Mouse (Mus musculus) forebrain, postnatal 0 days (tissue): ENCODE results near the gene Ccdc146. TPM values are rescaled to one million over a fixed set of nuclear protein-coding genes. Genes with fewer than 3 reads are reported as not detected.

Source experiments
- ATAC-seq: fragments of 200-750 bp; cut with Nextera tagmentation; 2 replicates; pipeline ENCODE4 v1.8.0; 2017; ENCODE audit warnings: mild to moderate bottlenecking, moderate library complexity
- DNase-seq: peaks from one replicate; pipeline ENCODE4 v3.0.0-alpha.2; 2015
- H3K27ac ChIP-seq: fragments of 300-500 bp; sonication (generic); 2 replicates; pipeline ENCODE4 v1.5.1; 2014; ENCODE audit warnings: low read depth, mild to moderate bottlenecking, antibody characterized with exemption, low read length, moderate library complexity, mixed read lengths
- H3K27me3 ChIP-seq: fragments of 300-500 bp; sonication (generic); 2 replicates; pipeline ENCODE4 v1.6.1; 2014; ENCODE audit warnings: mild to moderate bottlenecking, low read length, mixed read lengths; ENCODE audit not compliant: insufficient read depth
- H3K36me3 ChIP-seq: fragments of 300-500 bp; sonication (generic); 2 replicates; pipeline ENCODE4 v1.6.1; 2014; ENCODE audit warnings: mild to moderate bottlenecking, moderate library complexity; ENCODE audit not compliant: insufficient read depth
- H3K4me1 ChIP-seq: fragments of 300-500 bp; sonication (generic); 2 replicates; pipeline ENCODE4 v1.6.1; 2014; ENCODE audit warnings: antibody characterized with exemption; ENCODE audit not compliant: insufficient read depth
- H3K4me2 ChIP-seq: fragments of 300-500 bp; sonication (generic); 2 replicates; pipeline ENCODE4 v1.6.1; 2014; ENCODE audit warnings: low read depth, mild to moderate bottlenecking, moderate library complexity
- H3K4me3 ChIP-seq: fragments of 300-500 bp; sonication (generic); 2 replicates; pipeline ENCODE4 v1.5.1; 2014; ENCODE audit warnings: low read depth, low read length, mixed read lengths
- H3K9ac ChIP-seq: fragments of 300-500 bp; sonication (generic); 2 replicates; pipeline ENCODE4 v1.6.1; 2014; ENCODE audit warnings: mild to moderate bottlenecking
- H3K9me3 ChIP-seq: fragments of 300-500 bp; sonication (generic); 2 replicates; pipeline ENCODE4 v1.6.1; 2016; ENCODE audit warnings: low read length
- CTCF ChIP-seq: sonication (generic); IDR thresholded peaks from 2 replicates; pipeline ENCODE4 v1.5.1; 2016; ENCODE audit warnings: antibody characterized with exemption, control low read depth, low read depth
- WGBS: fragments of 180-500 bp; shearing (Covaris S2); extraction: QIAGEN DNeasy Blood & Tissue Kit; methylation state at CpG from one replicate; pipeline ENCODE4 v1.1.7; 2014; 5-methylcytosine and 5-hydroxymethylcytosine counted together
- polyA plus RNA-seq: library from polyadenylated mRNA; unstranded; fragments of >200 nt; fragmentation: Nextera tagmentation; extraction: Ambion mirVana; gene quantifications from 2 replicates; pipeline ENCODE4 v1.2.1, GENCODE M21; 2015
- total RNA-seq: library from RNA; depleted of rRNA; stranded (reverse); fragments of >200 nt; gene quantifications from 2 replicates; pipeline ENCODE4 v1.2.3, GENCODE M21; 2014; rRNA removed

Gene Ccdc146
- total and polyA plus RNA-seq, 2 experiments from 2014 or later: 1.1 to 1.7 TPM

GRCm38 (mm10) chr5:21254731-21255525, 169.5 kb downstream of the Ccdc146 start:
- Histone ChIP-seq H3K36me3 (no peaks in the 10 kb centered on the region), H3K9me3 (no peaks in the 10 kb centered on the region), H3K27ac (no peak overlapping the region), H3K4me2 (no peak overlapping the region), H3K4me3 (no peak overlapping the region), H3K4me1 (no peaks in the 10 kb centered on the region), H3K27me3 (no peaks in the 10 kb centered on the region), H3K9ac (no peak overlapping the region)
- DNase-seq: no peak
- TF ChIP-seq CTCF: no peak
- 93% methylated on average over 12 of the region's 12 CpGs for WGBS
- ATAC-seq: no peak

- no peak overlapping the region for H3K27ac ChIP-seq
- H3K4me3 ChIP-seq: no peak overlapping the region
- no peak overlapping the region for H3K9ac ChIP-seq
- no peak for ATAC-seq
- H3K9me3 ChIP-seq: no peaks in the 10 kb centered on the region
- whole genome bisulfite sequencing: 82% methylated on average over 5 of the region's 5 CpGs
- no peaks in the 10 kb centered on the region for H3K27me3 ChIP-seq
- no peaks in the 10 kb centered on the region for H3K36me3 ChIP-seq
- DNase-seq: no peak
- TF ChIP-seq CTCF: no peak
- no peak overlapping the region for H3K4me2 ChIP-seq
- H3K4me1 ChIP-seq: no peaks in the 10 kb centered on the region; the same call in 1 of the 2 replicates
Measured at GRCm38 (mm10) chr5:21248834-21249233, 175.6 kb downstream of the Ccdc146 start.

- Histone ChIP-seq H3K4me3 (no peak overlapping the region), H3K9ac (no peak overlapping the region), H3K27me3 (no peaks in the 10 kb centered on the region), H3K36me3 (no peaks in the 10 kb centered on the region), H3K4me2 (no peak overlapping the region), H3K27ac (no peak overlapping the region), H3K9me3 (no peaks in the 10 kb centered on the region), H3K4me1 (no peaks in the 10 kb centered on the region; the same call in 1 of the 2 replicates)
- no peak for TF ChIP-seq CTCF
- 78% methylated on average over 2 of the region's 2 CpGs for WGBS
- DNase-seq (no peak), ATAC-seq (peak; percentile 79)
Measured at GRCm38 (mm10) chr5:21247916-21248315, 176.6 kb downstream of the Ccdc146 start.

- no peak overlapping the region for H3K9ac ChIP-seq
- H3K27me3 ChIP-seq: no peaks in the 10 kb centered on the region
- no peak overlapping the region for H3K27ac ChIP-seq
- no peaks in the 10 kb centered on the region for H3K36me3 ChIP-seq
- no peak overlapping the region for H3K4me2 ChIP-seq
- peak; percentile 77 for ATAC-seq
- H3K4me1 ChIP-seq: no peaks in the 10 kb centered on the region; the same call in 1 of the 2 replicates
- no peak for DNase-seq
- WGBS: 71% methylated on average over 6 of the region's 6 CpGs
- H3K9me3 ChIP-seq: no peaks in the 10 kb centered on the region
- no peak for TF ChIP-seq CTCF
- H3K4me3 ChIP-seq: no peak overlapping the region
Measured at GRCm38 (mm10) chr5:21246794-21247193, 177.7 kb downstream of the Ccdc146 start.

- no peak overlapping the region for H3K4me2 ChIP-seq
- no peaks in the 10 kb centered on the region for H3K9me3 ChIP-seq
- no peaks in the 10 kb centered on the region for H3K27me3 ChIP-seq
- ATAC-seq: no peak
- no peak overlapping the region for H3K9ac ChIP-seq
- WGBS: 82% methylated on average over 1 of the region's 1 CpGs
- no peak overlapping the region for H3K4me3 ChIP-seq
- H3K4me1 ChIP-seq: no peaks in the 10 kb centered on the region; the same call in 1 of the 2 replicates
- DNase-seq: no peak
- no peak for TF ChIP-seq CTCF
- H3K36me3 ChIP-seq: no peaks in the 10 kb centered on the region
- no peak overlapping the region for H3K27ac ChIP-seq
Measured at GRCm38 (mm10) chr5:21245241-21245640, 179.2 kb downstream of the Ccdc146 start.

- no peak overlapping the region for H3K27ac ChIP-seq
- WGBS: 85% methylated on average over 1 of the region's 1 CpGs
- no peaks in the 10 kb centered on the region for H3K27me3 ChIP-seq
- H3K4me1 ChIP-seq: no peaks in the 10 kb centered on the region; the same call in 1 of the 2 replicates
- H3K36me3 ChIP-seq: no peaks in the 10 kb centered on the region
- H3K4me3 ChIP-seq: no peak overlapping the region
- TF ChIP-seq CTCF: no peak
- ATAC-seq (no peak), DNase-seq (no peak)
- no peak overlapping the region for H3K9ac ChIP-seq
- no peak overlapping the region for H3K4me2 ChIP-seq
- no peaks in the 10 kb centered on the region for H3K9me3 ChIP-seq
Measured at GRCm38 (mm10) chr5:21244575-21244974, 179.9 kb downstream of the Ccdc146 start.

Other genes with a start within 250 kb of the Ccdc146 start
- 9.4 TPM in 2 replicates for gene Gsap, start 238.4 kb downstream of the Ccdc146 start, total RNA-seq
- gene Gsap, start 238.4 kb downstream of the Ccdc146 start, polyA plus RNA-seq: 4.9 and 7.7 TPM in 2 replicates
- gene Fgl2, start 52.0 kb downstream of the Ccdc146 start, total RNA-seq: 3.2 and 4.1 TPM in 2 replicates
- 0.70 and 1.1 TPM in 2 replicates for gene Fgl2, start 52.0 kb downstream of the Ccdc146 start, polyA plus RNA-seq
- gene Fam185a, start 281 bp upstream of the Ccdc146 start, total RNA-seq: 11.1 and 14.2 TPM in 2 replicates
- gene Fam185a, start 281 bp upstream of the Ccdc146 start, polyA plus RNA-seq: 7.6 and 10.5 TPM in 2 replicates
- gene Lrrc17, start 118.9 kb upstream of the Ccdc146 start, total RNA-seq: 2.0 and 7.9 TPM in 2 replicates
- 3.1 and 4.9 TPM in 2 replicates for gene Lrrc17, start 118.9 kb upstream of the Ccdc146 start, polyA plus RNA-seq
- 0.29 and 0.46 TPM in 2 replicates for gene Fbxl13, start 221.0 kb upstream of the Ccdc146 start, total RNA-seq
- 0.43 and 0.46 TPM in 2 replicates for gene Fbxl13, start 221.0 kb upstream of the Ccdc146 start, polyA plus RNA-seq
- 108 and 118 TPM in 2 replicates for gene Armc10, start 221.1 kb upstream of the Ccdc146 start, total RNA-seq
- 48.8 and 51.0 TPM in 2 replicates for gene Armc10, start 221.1 kb upstream of the Ccdc146 start, polyA plus RNA-seq